19 mouse cellular contexts compared by ENCODE assay signal in the genomic region with DNA sequence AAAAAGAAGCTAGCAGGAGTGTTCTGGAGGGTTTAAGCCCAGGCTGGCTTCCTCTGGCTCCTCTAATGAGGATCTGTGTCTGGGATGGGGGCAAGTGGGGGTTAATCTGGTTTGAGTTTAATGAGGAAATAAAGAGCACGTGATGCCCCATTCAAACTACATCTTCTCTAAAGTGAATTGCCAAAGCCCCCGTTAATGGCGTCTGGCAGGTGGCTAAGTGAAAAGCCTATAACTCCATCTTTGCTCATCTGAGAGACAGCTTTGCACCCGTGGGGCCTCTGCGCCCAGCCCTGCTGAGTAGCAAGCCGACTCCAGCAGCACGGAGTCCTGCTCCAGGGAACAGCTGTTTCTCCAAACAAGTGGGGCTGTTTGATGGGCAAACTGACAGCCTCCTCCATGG.
A peak's percentile ranks its signal among the peaks of the same experiment; 100 is the strongest.
DNase-seq lines count a peak whose midpoint lies in the region; ATAC-seq lines count a peak whose summit lies in the region.
"Had no signal": no experiment of that assay in that cellular context is flagged by ENCODE, and none has a peak within 500 bp of the region (broad histone marks: within the 10 kb centered on the region; RNA-seq: fewer than 3 reads in every experiment).

No protein-coding gene starts in this region.

- no peaks in the 10 kb centered on the region for H3K4me1 ChIP-seq in hindbrain, embryonic 16.5 days (ENCODE audit: control insufficient read depth, insufficient read depth, low read depth, low read length)
- no peaks in the 10 kb centered on the region for H3K4me1 ChIP-seq in hindbrain, embryonic 12.5 days
- H3K4me1 ChIP-seq in neural tube, embryonic 13.5 days (replicated peaks) = no peaks in the 10 kb centered on the region
- H3K4me1 ChIP-seq in intestine, embryonic 16.5 days (ENCODE audit: control insufficient read depth, insufficient read depth, low read length) = no peaks in the 10 kb centered on the region
- H3K4me1 ChIP-seq: liver, embryonic 15.5 days; midbrain, embryonic 15.5 days had no signal

- peak; percentile 58; the same call in 1 of the 2 replicates for ATAC-seq in hindbrain, embryonic 16.5 days
- ATAC-seq in hindbrain, embryonic 12.5 days (ENCODE audit: low FRiP score) = no peak
- ATAC-seq in neural tube, embryonic 13.5 days (ENCODE audit: low read depth) = peak; percentile 65
- ATAC-seq in intestine, embryonic 16.5 days = peak; percentile 31; the same call in 1 of the 2 replicates
- no peak for ATAC-seq in granulocyte monocyte progenitor cell, adult 5-6 weeks (replicated peaks; ENCODE audit: poor library complexity, severe bottlenecking)
- ATAC-seq: midbrain, embryonic 15.5 days had no signal

- H3K27ac ChIP-seq in hindbrain, embryonic 16.5 days (ENCODE audit: low read depth, low read length) = no peak overlapping the region
- H3K27ac ChIP-seq in hindbrain, embryonic 12.5 days = no peak overlapping the region
- peak overlapping the region; percentile 52 for H3K27ac ChIP-seq in neural tube, embryonic 13.5 days (replicated peaks)
- H3K27ac ChIP-seq in intestine, embryonic 16.5 days (ENCODE audit: low read length) = no peak overlapping the region
- H3K27ac ChIP-seq: limb, embryonic 15.5 days; liver, embryonic 15.5 days; midbrain, embryonic 15.5 days had no signal

- H3K4me2 ChIP-seq in hindbrain, embryonic 16.5 days (ENCODE audit: low read length) = no peak overlapping the region
- no peak overlapping the region for H3K4me2 ChIP-seq in hindbrain, embryonic 12.5 days (replicated peaks)
- H3K4me2 ChIP-seq in neural tube, embryonic 13.5 days = no peak overlapping the region
- no peak overlapping the region for H3K4me2 ChIP-seq in intestine, embryonic 16.5 days (ENCODE audit: low read depth, low read length)
- H3K4me2 ChIP-seq: limb, embryonic 15.5 days; liver, embryonic 15.5 days; midbrain, embryonic 15.5 days had no signal

- H3K4me3 ChIP-seq in hindbrain, embryonic 16.5 days (ENCODE audit: low read length) = no peak overlapping the region
- H3K4me3 ChIP-seq in hindbrain, embryonic 12.5 days = no peak overlapping the region
- no peak overlapping the region for H3K4me3 ChIP-seq in neural tube, embryonic 13.5 days
- no peak overlapping the region for H3K4me3 ChIP-seq in intestine, embryonic 16.5 days (ENCODE audit: low read length)
- H3K4me3 ChIP-seq: erythroblast, embryonic 14.5 days; limb, embryonic 15.5 days; liver, embryonic 15.5 days; midbrain, embryonic 15.5 days had no signal

- DNase-seq in neural tube, embryonic 10.5 days (ENCODE audit: extremely low spot score, low spot score) = no peak
- DNase-seq in left cerebral cortex, adult 11 months (ENCODE audit: low spot score) = no peak
- DNase-seq: adrenal gland, postnatal 25 days; cerebellum, adult 2 months; cerebellum, postnatal 36 days; gastrocnemius, postnatal 10 days; heart, adult 18-20 months; heart, postnatal 36 days; thymus, postnatal 25 days had no signal

- no peaks in the 10 kb centered on the region for H3K27me3 ChIP-seq in hindbrain, embryonic 16.5 days (replicated peaks; ENCODE audit: control insufficient read depth, insufficient read depth, low read length)
- no peaks in the 10 kb centered on the region for H3K27me3 ChIP-seq in hindbrain, embryonic 12.5 days
- no peaks in the 10 kb centered on the region for H3K27me3 ChIP-seq in neural tube, embryonic 13.5 days
- H3K27me3 ChIP-seq in intestine, embryonic 16.5 days (replicated peaks; ENCODE audit: control insufficient read depth, insufficient read depth, low read length) = no peaks in the 10 kb centered on the region
- H3K27me3 ChIP-seq: limb, embryonic 15.5 days; liver, embryonic 15.5 days; midbrain, embryonic 15.5 days had no signal

- no peaks in the 10 kb centered on the region; the same call in 1 of the 2 replicates for H3K36me3 ChIP-seq in hindbrain, embryonic 16.5 days (ENCODE audit: control insufficient read depth, insufficient read depth, low read length)
- H3K36me3 ChIP-seq in hindbrain, embryonic 12.5 days = no peaks in the 10 kb centered on the region
- H3K36me3 ChIP-seq in neural tube, embryonic 13.5 days = peaks cover 26% of the 10 kb centered on the region
- H3K36me3 ChIP-seq in intestine, embryonic 16.5 days (ENCODE audit: control insufficient read depth, insufficient read depth, low read length) = no peaks in the 10 kb centered on the region
- H3K36me3 ChIP-seq: G1E; limb, embryonic 15.5 days; liver, embryonic 15.5 days had no signal

- H3K9ac ChIP-seq in hindbrain, embryonic 16.5 days (ENCODE audit: low read depth, low read length) = no peak overlapping the region
- no peak overlapping the region for H3K9ac ChIP-seq in hindbrain, embryonic 12.5 days
- no peak overlapping the region for H3K9ac ChIP-seq in neural tube, embryonic 13.5 days
- no peak overlapping the region for H3K9ac ChIP-seq in intestine, embryonic 16.5 days (ENCODE audit: low read depth, low read length)
- H3K9ac ChIP-seq: limb, embryonic 15.5 days; liver, embryonic 15.5 days; midbrain, embryonic 15.5 days had no signal

- H3K9me3 ChIP-seq in hindbrain, embryonic 16.5 days (ENCODE audit: control insufficient read depth, low read length) = peaks cover 5% of the 10 kb centered on the region
- no peaks in the 10 kb centered on the region for H3K9me3 ChIP-seq in hindbrain, embryonic 12.5 days (replicated peaks)
- peaks cover 9% of the 10 kb centered on the region; the same call in 1 of the 2 replicates for H3K9me3 ChIP-seq in neural tube, embryonic 13.5 days
- H3K9me3 ChIP-seq in intestine, embryonic 16.5 days (ENCODE audit: control insufficient read depth, low read length) = peaks cover 4% of the 10 kb centered on the region; the same call in 1 of the 2 replicates
- H3K9me3 ChIP-seq: limb, embryonic 15.5 days; midbrain, embryonic 15.5 days had no signal

- 46% methylated on average over 7 of the region's 7 CpGs for WGBS in hindbrain, embryonic 16.5 days
- 64% methylated on average over 7 of the region's 7 CpGs for WGBS in hindbrain, embryonic 12.5 days
- 44% methylated on average over 7 of the region's 7 CpGs for WGBS in neural tube, embryonic 13.5 days
- 65% methylated on average over 7 of the region's 7 CpGs for WGBS in intestine, embryonic 16.5 days

Comparison
In these comparisons a context has a peak if more than half of its experiments do, and no peak if none do; other contexts are left out.
1. ATAC-seq: peak in hindbrain, embryonic 16.5 days (single experiment), neural tube, embryonic 13.5 days (single experiment) and intestine, embryonic 16.5 days (single experiment); none in hindbrain, embryonic 12.5 days (single experiment) and granulocyte monocyte progenitor cell, adult 5-6 weeks (single experiment).